Mouse (Mus musculus) T-helper 2 cell (primary cell): ENCODE data around the gene Sh3glb2.

Experiments used
- in situ Hi-C: fragments of 300-600 bp; cut with MboI, MseI; formaldehyde crosslinking; loops from one replicate; pipeline ENCODE4 v1.15.1; 2025; ENCODE audit warnings: high pct_unique_total_duplicates

Gene Sh3glb2

GRCm38 (mm10) chr2:30380564-30381376 is 21.6 kb upstream of the Sh3glb2 start:
- in situ Hi-C loops: no loop called here

- in situ Hi-C loops: no loop called here
Measured at GRCm38 (mm10) chr2:30379307-30379706, 20.2 kb upstream of the Sh3glb2 start.

GRCm38 (mm10) chr2:30377721-30378120 is 18.6 kb upstream of the Sh3glb2 start:
- in situ Hi-C loops: no loop called here

GRCm38 (mm10) chr2:30375893-30376292 is 16.8 kb upstream of the Sh3glb2 start:
- in situ Hi-C loops: no loop called here

- in situ Hi-C loops: no loop called here
Measured at GRCm38 (mm10) chr2:30372726-30373125, 13.6 kb upstream of the Sh3glb2 start.

GRCm38 (mm10) chr2:30371544-30371943 is 12.4 kb upstream of the Sh3glb2 start:
- in situ Hi-C loops: no loop called here

GRCm38 (mm10) chr2:30366203-30366602 is 7.1 kb upstream of the Sh3glb2 start:
- in situ Hi-C loops: loop anchor here (5.0 kb wide), 1 partner anchor 41 kb away; no protein-coding TSS in a partner anchor

GRCm38 (mm10) chr2:30365281-30366069 is 6.3 kb upstream of the Sh3glb2 start:
- in situ Hi-C loops: loop anchor here (5.0 kb wide), 1 partner anchor 42 kb away; no protein-coding TSS in a partner anchor

- in situ Hi-C loops: no loop called here
Measured at GRCm38 (mm10) chr2:30363773-30364650, 4.9 kb upstream of the Sh3glb2 start, which contains the start of gene Miga2. Gene Miga2, plus strand, starts transcription at chr2:30364233.

- in situ Hi-C loops: no loop called here
Measured at GRCm38 (mm10) chr2:30362865-30363264, 3.7 kb upstream of the Sh3glb2 start.

- in situ Hi-C loops: no loop called here
Measured at GRCm38 (mm10) chr2:30360626-30361025, 1.5 kb upstream of the Sh3glb2 start.

- in situ Hi-C loops: no loop called here
Measured at GRCm38 (mm10) chr2:30357552-30358510, 1.3 kb downstream of the Sh3glb2 start.

GRCm38 (mm10) chr2:30356906-30357305 is 2.2 kb downstream of the Sh3glb2 start:
- in situ Hi-C loops: no loop called here

GRCm38 (mm10) chr2:30356266-30356665 is 2.9 kb downstream of the Sh3glb2 start:
- in situ Hi-C loops: no loop called here

GRCm38 (mm10) chr2:30355861-30356260 is 3.3 kb downstream of the Sh3glb2 start:
- in situ Hi-C loops: no loop called here

GRCm38 (mm10) chr2:30351149-30351548 is 8.0 kb downstream of the Sh3glb2 start:
- in situ Hi-C loops: no loop called here

- in situ Hi-C loops: no loop called here
Measured at GRCm38 (mm10) chr2:30349196-30349595, 9.9 kb downstream of the Sh3glb2 start.

- in situ Hi-C loops: no loop called here
Measured at GRCm38 (mm10) chr2:30345971-30346676, 13.0 kb downstream of the Sh3glb2 start.

- in situ Hi-C loops: no loop called here
Measured at GRCm38 (mm10) chr2:30343601-30344137, 15.5 kb downstream of the Sh3glb2 start.
